Mouse (Mus musculus): ENCODE measurements around the gene Fam131a.

- TF ChIP-seq CTCF (conservative IDR thresholded peaks at IDR 0.05; ENCODE audit: low read length) (no peak), POU5F1 (IDR thresholded peaks at IDR 0.05; ENCODE audit: borderline replicate concordance, low read length) (no peak), NANOG (IDR thresholded peaks at IDR 0.05; ENCODE audit: borderline replicate concordance, low read length) (no peak)
Measured at GRCm38 (mm10) chr16:20671886-20672285, 21.2 kb upstream of the Fam131a start.

All from E14TG2a.4 (cell line).